Mouse (Mus musculus): ENCODE measurements around the gene Sec23a. TPM values are rescaled to one million over a fixed set of nuclear protein-coding genes. Genes with fewer than 3 reads are reported as not detected.

Sec23a gene
- polyA plus RNA-seq, 1 experiment, result 79.0 TPM

DNA sequence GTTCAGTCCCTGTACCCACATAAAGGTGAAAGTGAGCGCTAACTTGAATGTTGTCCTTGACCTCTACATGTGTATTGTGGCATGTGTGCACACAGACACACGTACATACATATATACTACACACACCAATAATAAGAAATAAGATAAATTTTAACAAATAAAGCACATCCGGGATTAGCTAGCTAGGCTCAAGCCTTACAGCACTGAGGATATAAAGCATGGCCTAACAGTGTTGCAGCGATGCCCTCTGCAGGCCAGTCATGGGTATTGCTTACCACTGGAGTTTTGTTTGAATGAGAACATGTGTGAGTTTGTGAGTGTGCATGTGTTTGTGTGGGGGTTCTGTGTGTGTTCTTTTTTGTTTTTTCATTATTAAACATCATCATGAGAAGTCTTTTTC, 47.2 kb downstream of the Sec23a start:
- H3K9ac ChIP-seq (ENCODE audit: low read depth, poor library complexity, severe bottlenecking), result no peak overlapping the region
- peak; percentile 54 for TF ChIP-seq CTCF (IDR thresholded peaks at IDR 0.05; ENCODE audit: low read depth, low read length)
- TF ChIP-seq EP300 (IDR thresholded peaks at IDR 0.05; ENCODE audit: insufficient read depth, low read depth, low read length), result no peak
- H3K9me3 ChIP-seq (replicated peaks; ENCODE audit: control insufficient read depth, insufficient read depth, low read length, poor library complexity, severe bottlenecking), result no peaks in the 10 kb centered on the region
- H3K27ac ChIP-seq (ENCODE audit: insufficient read depth, low read length), result no peak overlapping the region
- no peaks in the 10 kb centered on the region; the same call in 1 of the 2 replicates for H3K36me3 ChIP-seq (ENCODE audit: control insufficient read depth, insufficient read depth, low read length, poor library complexity, severe bottlenecking)
- no peak overlapping the region for H3K4me3 ChIP-seq (ENCODE audit: low read depth, low read length)
- H3K27me3 ChIP-seq (ENCODE audit: control insufficient read depth, insufficient read depth, low read length, poor library complexity, severe bottlenecking), result no peaks in the 10 kb centered on the region
- no peaks in the 10 kb centered on the region for H3K4me1 ChIP-seq (ENCODE audit: control insufficient read depth, insufficient read depth, low read length)

- Histone ChIP-seq H3K4me1 (ENCODE audit: control insufficient read depth, insufficient read depth, low read length) (no peaks in the 10 kb centered on the region), H3K4me3 (ENCODE audit: low read depth, low read length) (no peak overlapping the region), H3K36me3 (ENCODE audit: control insufficient read depth, insufficient read depth, low read length, poor library complexity, severe bottlenecking) (no peaks in the 10 kb centered on the region), H3K9ac (ENCODE audit: low read depth, poor library complexity, severe bottlenecking) (no peak overlapping the region), H3K27me3 (ENCODE audit: control insufficient read depth, insufficient read depth, low read length, poor library complexity, severe bottlenecking) (no peaks in the 10 kb centered on the region), H3K9me3 (replicated peaks; ENCODE audit: control insufficient read depth, insufficient read depth, low read length, poor library complexity, severe bottlenecking) (no peaks in the 10 kb centered on the region), H3K27ac (ENCODE audit: insufficient read depth, low read length) (no peak overlapping the region)
- TF ChIP-seq EP300 (IDR thresholded peaks at IDR 0.05; ENCODE audit: insufficient read depth, low read depth, low read length) (no peak), POLR2A (IDR thresholded peaks at IDR 0.05; ENCODE audit: insufficient read depth, low read length) (no peak), CTCF (IDR thresholded peaks at IDR 0.05; ENCODE audit: low read depth, low read length) (no peak)
Observed at GRCm38 (mm10) chr12:58960844-58961243, 51.0 kb downstream of the Sec23a start.

GRCm38 (mm10) chr12:58956624-58957023, 55.2 kb downstream of the Sec23a start:
- H3K9ac ChIP-seq (ENCODE audit: low read depth, poor library complexity, severe bottlenecking), result no peak overlapping the region
- H3K4me3 ChIP-seq (ENCODE audit: low read depth, low read length), result no peak overlapping the region
- no peaks in the 10 kb centered on the region for H3K9me3 ChIP-seq (replicated peaks; ENCODE audit: control insufficient read depth, insufficient read depth, low read length, poor library complexity, severe bottlenecking)
- no peaks in the 10 kb centered on the region for H3K27me3 ChIP-seq (ENCODE audit: control insufficient read depth, insufficient read depth, low read length, poor library complexity, severe bottlenecking)
- no peak overlapping the region for H3K27ac ChIP-seq (ENCODE audit: insufficient read depth, low read length)
- H3K36me3 ChIP-seq (ENCODE audit: control insufficient read depth, insufficient read depth, low read length, poor library complexity, severe bottlenecking), result no peaks in the 10 kb centered on the region
- no peaks in the 10 kb centered on the region for H3K4me1 ChIP-seq (ENCODE audit: control insufficient read depth, insufficient read depth, low read length)
- no peak for TF ChIP-seq CTCF (IDR thresholded peaks at IDR 0.05; ENCODE audit: low read depth, low read length)

DNA sequence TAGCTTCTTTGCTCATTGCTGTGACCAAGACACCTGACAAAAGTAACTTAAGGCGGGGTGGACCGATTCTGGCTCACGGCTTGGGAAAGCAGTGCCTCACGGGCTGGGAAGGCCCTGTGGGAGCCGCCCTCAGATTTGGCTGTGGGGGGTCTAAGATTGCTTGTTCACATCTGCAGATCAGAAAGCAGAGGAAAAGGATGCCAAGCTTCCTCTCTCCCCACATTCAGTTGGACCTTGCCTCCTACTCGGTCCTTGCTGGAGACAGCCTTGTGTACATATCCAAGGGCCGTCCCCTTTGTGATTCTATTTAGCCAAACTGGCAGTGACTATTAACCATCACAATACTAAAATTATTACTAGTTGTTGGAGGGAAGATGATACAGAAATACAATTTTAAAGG, 55.7 kb downstream of the Sec23a start:
- H3K9me3 ChIP-seq (replicated peaks; ENCODE audit: control insufficient read depth, insufficient read depth, low read length, poor library complexity, severe bottlenecking), result no peaks in the 10 kb centered on the region
- no peaks in the 10 kb centered on the region for H3K36me3 ChIP-seq (ENCODE audit: control insufficient read depth, insufficient read depth, low read length, poor library complexity, severe bottlenecking)
- TF ChIP-seq EP300 (IDR thresholded peaks at IDR 0.05; ENCODE audit: insufficient read depth, low read depth, low read length) (no peak), CTCF (IDR thresholded peaks at IDR 0.05; ENCODE audit: low read depth, low read length) (no peak), POLR2A (IDR thresholded peaks at IDR 0.05; ENCODE audit: insufficient read depth, low read length) (no peak)
- H3K27ac ChIP-seq (ENCODE audit: insufficient read depth, low read length), result no peak overlapping the region
- no peak overlapping the region for H3K4me3 ChIP-seq (ENCODE audit: low read depth, low read length)
- no peak overlapping the region for H3K9ac ChIP-seq (ENCODE audit: low read depth, poor library complexity, severe bottlenecking)
- H3K4me1 ChIP-seq (ENCODE audit: control insufficient read depth, insufficient read depth, low read length), result no peaks in the 10 kb centered on the region
- H3K27me3 ChIP-seq (ENCODE audit: control insufficient read depth, insufficient read depth, low read length, poor library complexity, severe bottlenecking), result no peaks in the 10 kb centered on the region

GRCm38 (mm10) chr12:58947879-58948278, 63.9 kb downstream of the Sec23a start:
- no peak overlapping the region for H3K9ac ChIP-seq (ENCODE audit: low read depth, poor library complexity, severe bottlenecking)
- no peaks in the 10 kb centered on the region for H3K9me3 ChIP-seq (replicated peaks; ENCODE audit: control insufficient read depth, insufficient read depth, low read length, poor library complexity, severe bottlenecking)
- H3K4me1 ChIP-seq (ENCODE audit: control insufficient read depth, insufficient read depth, low read length), result no peaks in the 10 kb centered on the region
- no peak overlapping the region for H3K27ac ChIP-seq (ENCODE audit: insufficient read depth, low read length)
- H3K4me3 ChIP-seq (ENCODE audit: low read depth, low read length), result no peak overlapping the region
- no peaks in the 10 kb centered on the region for H3K27me3 ChIP-seq (ENCODE audit: control insufficient read depth, insufficient read depth, low read length, poor library complexity, severe bottlenecking)
- no peak for TF ChIP-seq POLR2A (IDR thresholded peaks at IDR 0.05; ENCODE audit: insufficient read depth, low read length)
- no peak for TF ChIP-seq CTCF (IDR thresholded peaks at IDR 0.05; ENCODE audit: low read depth, low read length)
- no peak for TF ChIP-seq EP300 (IDR thresholded peaks at IDR 0.05; ENCODE audit: insufficient read depth, low read depth, low read length)
- H3K36me3 ChIP-seq (ENCODE audit: control insufficient read depth, insufficient read depth, low read length, poor library complexity, severe bottlenecking), result no peaks in the 10 kb centered on the region

DNA sequence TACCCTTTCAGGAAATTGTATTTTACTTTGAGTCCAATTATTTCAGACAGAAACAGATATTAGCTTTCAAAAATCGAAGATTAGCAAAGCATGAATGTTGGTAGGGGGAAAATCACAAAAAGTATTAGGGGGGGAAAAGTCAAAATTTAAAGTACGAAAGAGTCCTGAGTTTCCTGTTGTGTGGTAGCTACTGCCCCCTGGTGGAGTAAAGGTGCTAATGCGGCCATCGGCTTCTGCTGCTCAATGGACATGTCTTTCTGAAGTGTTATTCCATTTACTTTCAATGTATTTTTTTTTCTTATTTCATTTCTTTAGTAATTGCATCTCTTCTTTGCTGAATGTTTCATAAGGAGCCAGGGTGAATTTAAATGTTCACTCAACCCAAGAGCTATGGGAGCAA, 64.6 kb downstream of the Sec23a start:
- no peaks in the 10 kb centered on the region for H3K27me3 ChIP-seq (ENCODE audit: control insufficient read depth, insufficient read depth, low read length, poor library complexity, severe bottlenecking)
- H3K36me3 ChIP-seq (ENCODE audit: control insufficient read depth, insufficient read depth, low read length, poor library complexity, severe bottlenecking), result no peaks in the 10 kb centered on the region
- no peaks in the 10 kb centered on the region for H3K4me1 ChIP-seq (ENCODE audit: control insufficient read depth, insufficient read depth, low read length)
- no peak overlapping the region for H3K27ac ChIP-seq (ENCODE audit: insufficient read depth, low read length)
- no peak for TF ChIP-seq POLR2A (IDR thresholded peaks at IDR 0.05; ENCODE audit: insufficient read depth, low read length)
- peak; percentile 73 for TF ChIP-seq CTCF (IDR thresholded peaks at IDR 0.05; ENCODE audit: low read depth, low read length)
- no peak overlapping the region for H3K4me3 ChIP-seq (ENCODE audit: low read depth, low read length)
- 0 out of 2 replicates have a peak, but pooled peaks cover 2% of the 10 kb centered on the region for H3K9me3 ChIP-seq (replicated peaks; ENCODE audit: control insufficient read depth, insufficient read depth, low read length, poor library complexity, severe bottlenecking)
- H3K9ac ChIP-seq (ENCODE audit: low read depth, poor library complexity, severe bottlenecking), result no peak overlapping the region

All from ES-Bruce4 (cell line).